Mouse (Mus musculus): Measurements from ENCODE around the gene Topors. TPM values are rescaled to one million over a fixed set of nuclear protein-coding genes. Genes with fewer than 3 reads are reported as not detected.

The Topors gene
- total and polyA plus RNA-seq, 3 experiments, result 32.0 to 62.7 (median 38.3) TPM

GRCm38 (mm10) chr4:40264321-40264720 is 5.3 kb downstream of the Topors start:
- H3K27ac ChIP-seq (ENCODE audit: control insufficient read depth, low read depth, low read length), result no peak overlapping the region
- peaks cover 2 to 20% of the 10 kb centered on the region in 2 experiments; a peak in 3 of 4 replicates for H3K4me1 ChIP-seq (ENCODE audit: control insufficient read depth in 1 of 2, insufficient read depth in 2 of 2, low read length in 2 of 2)
- TF ChIP-seq EP300 (IDR thresholded peaks at IDR 0.05; ENCODE audit: low read depth in 1 of 2, low read length in 2 of 2) (no peak), USF1 (IDR thresholded peaks at IDR 0.05; ENCODE audit: low read depth, low read length) (no peak), UBTF (IDR thresholded peaks at IDR 0.05; ENCODE audit: borderline replicate concordance, insufficient read depth, low read depth, low read length) (no peak), MAX (IDR thresholded peaks at IDR 0.05; ENCODE audit: low read length) (no peak), MAFK (IDR thresholded peaks at IDR 0.05; ENCODE audit: borderline replicate concordance, low read depth, low read length) (no peak), MAZ (IDR thresholded peaks at IDR 0.05; ENCODE audit: low read depth, low read length) (no peak), GABPA (IDR thresholded peaks at IDR 0.05; ENCODE audit: low read depth, low read length) (no peak), ZC3H11A (IDR thresholded peaks at IDR 0.05; ENCODE audit: low read depth, low read length) (no peak), RAD21 (IDR thresholded peaks at IDR 0.05; ENCODE audit: low read depth, low read length) (no peak), JUND (IDR thresholded peaks at IDR 0.05; ENCODE audit: low read depth, low read length) (no peak), TCF12 (IDR thresholded peaks at IDR 0.05; ENCODE audit: low read depth, low read length) (no peak), MYB (IDR thresholded peaks at IDR 0.05; ENCODE audit: low read depth, low read length) (no peak), ZMIZ1 (IDR thresholded peaks at IDR 0.05; ENCODE audit: low read depth, low read length) (no peak), POLR2AphosphoS2 (IDR thresholded peaks at IDR 0.05; ENCODE audit: low read length) (no peak), TAL1 (IDR thresholded peaks at IDR 0.05; ENCODE audit: low read length) (no peak)
- DNase-seq (ENCODE audit: low read depth, low spot score), result no peak
- no peak overlapping the region for H3K4me3 ChIP-seq (ENCODE audit: control insufficient read depth in 1 of 2, insufficient read depth in 1 of 2, low read depth in 2 of 2, low read length in 2 of 2)
- peaks cover 49% of the 10 kb centered on the region for H3K79me2 ChIP-seq (ENCODE audit: control insufficient read depth, insufficient read depth, low read length, poor library complexity)
- no peak overlapping the region for H3K9ac ChIP-seq (ENCODE audit: control insufficient read depth, low read depth, low read length, poor library complexity, severe bottlenecking)
- H3K36me3 ChIP-seq (ENCODE audit: control insufficient read depth in 1 of 2, insufficient read depth in 2 of 2, low read length in 2 of 2), result peaks cover 22 to 42% of the 10 kb centered on the region in 2 experiments
- H3K27me3 ChIP-seq (ENCODE audit: control insufficient read depth in 1 of 2, insufficient read depth in 2 of 2, low read length in 2 of 2), result no peaks in the 10 kb centered on the region
- no peaks in the 10 kb centered on the region for H3K9me3 ChIP-seq (replicated peaks; ENCODE audit: insufficient read depth, low read length)

- TF ChIP-seq ELF1 (IDR thresholded peaks at IDR 0.05; ENCODE audit: low read depth, low read length), result no peak
- TF ChIP-seq EP300 (IDR thresholded peaks at IDR 0.05; ENCODE audit: low read depth in 1 of 2, low read length in 2 of 2), result no peak
- no peak for TF ChIP-seq SIN3A (IDR thresholded peaks at IDR 0.05; ENCODE audit: low read length)
- no peak for TF ChIP-seq USF2 (IDR thresholded peaks at IDR 0.05; ENCODE audit: borderline replicate concordance in 1 of 2, insufficient read depth in 1 of 2, low read depth in 1 of 2, low read length in 2 of 2)
- no peak for TF ChIP-seq TAL1 (IDR thresholded peaks at IDR 0.05; ENCODE audit: low read length)
- TF ChIP-seq KAT2A (conservative IDR thresholded peaks at IDR 0.05; ENCODE audit: low read depth, low read length), result no peak
- no peak for TF ChIP-seq MYB (IDR thresholded peaks at IDR 0.05; ENCODE audit: low read depth, low read length)
- no peak for TF ChIP-seq CHD1 (IDR thresholded peaks at IDR 0.05; ENCODE audit: low read depth, low read length)
- no peak for TF ChIP-seq RCOR1 (IDR thresholded peaks at IDR 0.05; ENCODE audit: low read depth, low read length)
- no peak for TF ChIP-seq TCF12 (IDR thresholded peaks at IDR 0.05; ENCODE audit: low read depth, low read length)
- no peak for TF ChIP-seq POLR2AphosphoS2 (IDR thresholded peaks at IDR 0.05; ENCODE audit: low read length)
- TF ChIP-seq CTCF (IDR thresholded peaks at IDR 0.05 in 2 of 3, conservative IDR thresholded peaks at IDR 0.05 in 1 of 3; ENCODE audit: control insufficient read depth in 1 of 3, insufficient read depth in 1 of 3, low read depth in 2 of 3, low read length in 3 of 3, poor library complexity in 1 of 3, severe bottlenecking in 1 of 3), result no peak
- no peak for TF ChIP-seq SMC3 (IDR thresholded peaks at IDR 0.05; ENCODE audit: low read depth, low read length)
- no peak for TF ChIP-seq NRF1 (IDR thresholded peaks at IDR 0.05; ENCODE audit: insufficient read depth, low read depth, low read length, poor library complexity, severe bottlenecking)
- TF ChIP-seq ZKSCAN1 (IDR thresholded peaks at IDR 0.05; ENCODE audit: low read depth, low read length), result no peak
- TF ChIP-seq MAX (IDR thresholded peaks at IDR 0.05; ENCODE audit: low read length), result no peak
- no peak for TF ChIP-seq POLR2A (IDR thresholded peaks at IDR 0.05; ENCODE audit: control insufficient read depth in 1 of 2, insufficient read depth in 1 of 2, low read depth in 1 of 2, low read length in 2 of 2, poor library complexity in 1 of 2)
- no peak for TF ChIP-seq GABPA (IDR thresholded peaks at IDR 0.05; ENCODE audit: low read depth, low read length)
- Histone ChIP-seq H3K27me3 (ENCODE audit: control insufficient read depth in 1 of 2, insufficient read depth in 2 of 2, low read length in 2 of 2) (no peaks in the 10 kb centered on the region), H3K9me3 (replicated peaks; ENCODE audit: insufficient read depth, low read length) (no peaks in the 10 kb centered on the region), H3K36me3 (ENCODE audit: control insufficient read depth in 1 of 2, insufficient read depth in 2 of 2, low read length in 2 of 2) (peaks cover 3 to 12% of the 10 kb centered on the region in 2 experiments; a peak in 3 of 4 replicates), H3K4me3 (ENCODE audit: control insufficient read depth in 1 of 2, insufficient read depth in 1 of 2, low read depth in 2 of 2, low read length in 2 of 2) (no peak overlapping the region), H3K4me1 (ENCODE audit: control insufficient read depth in 1 of 2, insufficient read depth in 2 of 2, low read length in 2 of 2) (peaks cover 0 to 3% of the 10 kb centered on the region in 2 experiments; a peak in 2 of 4 replicates), H3K79me2 (ENCODE audit: control insufficient read depth, insufficient read depth, low read length, poor library complexity) (no peaks in the 10 kb centered on the region), H3K27ac (ENCODE audit: control insufficient read depth, low read depth, low read length) (no peak overlapping the region), H3K9ac (ENCODE audit: control insufficient read depth, low read depth, low read length, poor library complexity, severe bottlenecking) (no peak overlapping the region)
- DNase-seq (ENCODE audit: low read depth, low spot score), result no peak
Measured at GRCm38 (mm10) chr4:40254385-40255103, 15.1 kb downstream of the Topors start.
